Mouse (Mus musculus): ENCODE measurements at regions not wholly inside any gene's neighbourhood (a gene's known extent, or its start where the extent isn't known, plus 50 kb on each side); places are given as distances from the start of the nearest gene placed in this dataset.

DNA sequence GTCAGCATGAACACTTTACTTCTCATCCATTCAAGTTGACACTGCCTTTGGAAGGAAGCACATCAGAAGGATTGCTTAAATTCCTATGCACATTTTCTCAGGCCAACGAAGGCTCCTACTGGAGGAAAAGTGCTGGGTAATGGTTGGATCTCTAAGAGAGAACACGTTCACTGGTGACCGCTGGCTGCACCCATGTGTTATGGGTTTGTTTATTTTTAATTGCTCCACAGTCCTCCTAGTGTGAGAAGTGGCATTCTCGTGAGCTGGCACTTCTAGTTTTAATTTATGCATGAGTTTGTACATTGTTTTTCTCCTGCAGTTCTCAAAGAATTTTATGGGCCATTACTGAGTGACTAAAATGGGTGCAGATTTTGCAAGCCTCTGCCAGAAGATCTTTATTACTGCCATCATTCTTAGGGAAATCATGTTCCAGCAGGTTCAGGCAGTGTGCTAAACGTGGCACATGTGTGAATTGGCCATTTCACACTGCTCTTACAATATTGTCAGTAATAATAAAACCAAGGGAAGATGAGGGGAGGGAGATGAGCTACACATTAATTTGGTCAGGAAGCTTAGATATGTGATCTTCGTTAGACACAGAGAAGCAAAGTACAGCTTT is 731.6 kb downstream of the Ttll7 start:
- no peak for TF ChIP-seq GATA1 (IDR thresholded peaks at IDR 0.05; ENCODE audit: borderline replicate concordance, low read length)
- no peak for TF ChIP-seq FLI1 (IDR thresholded peaks at IDR 0.05; ENCODE audit: low read length)
- Histone ChIP-seq H3K4me3 (replicated peaks) (no peak overlapping the region), H3K36me3 (replicated peaks; ENCODE audit: low read length) (no peaks in the 10 kb centered on the region), H3K4me1 (no peaks in the 10 kb centered on the region), H3K27me3 (replicated peaks) (no peaks in the 10 kb centered on the region), H3K9me3 (0 out of 2 replicates have a peak, but pooled peaks cover 3% of the 10 kb centered on the region)

GRCm38 (mm10) chr3:147571850-147572249 is 719.7 kb downstream of the Ttll7 start:
- H3K4me1 ChIP-seq, result no peaks in the 10 kb centered on the region
- TF ChIP-seq FLI1 (IDR thresholded peaks at IDR 0.05; ENCODE audit: low read length), result no peak
- TF ChIP-seq GATA1 (IDR thresholded peaks at IDR 0.05; ENCODE audit: borderline replicate concordance, low read length), result no peak
- no peaks in the 10 kb centered on the region for H3K9me3 ChIP-seq
- H3K4me3 ChIP-seq (replicated peaks), result no peak overlapping the region
- no peaks in the 10 kb centered on the region for H3K27me3 ChIP-seq (replicated peaks)
- no peaks in the 10 kb centered on the region for H3K36me3 ChIP-seq (replicated peaks; ENCODE audit: low read length)

GRCm38 (mm10) chr3:147545329-147546006 is 693.3 kb downstream of the Ttll7 start:
- TF ChIP-seq GATA1 (IDR thresholded peaks at IDR 0.05; ENCODE audit: borderline replicate concordance, low read length), result no peak
- TF ChIP-seq FLI1 (IDR thresholded peaks at IDR 0.05; ENCODE audit: low read length), result no peak
- Histone ChIP-seq H3K4me3 (replicated peaks) (no peak overlapping the region), H3K36me3 (replicated peaks; ENCODE audit: low read length) (no peaks in the 10 kb centered on the region), H3K4me1 (no peaks in the 10 kb centered on the region), H3K27me3 (replicated peaks) (no peaks in the 10 kb centered on the region), H3K9me3 (peaks cover 7% of the 10 kb centered on the region; the same call in 1 of the 2 replicates)

GRCm38 (mm10) chr3:147542285-147542684 is 690.1 kb downstream of the Ttll7 start:
- Histone ChIP-seq H3K9me3 (peaks cover 15% of the 10 kb centered on the region), H3K4me1 (no peaks in the 10 kb centered on the region), H3K27me3 (replicated peaks) (no peaks in the 10 kb centered on the region), H3K36me3 (replicated peaks; ENCODE audit: low read length) (no peaks in the 10 kb centered on the region), H3K4me3 (replicated peaks) (no peak overlapping the region)
- TF ChIP-seq GATA1 (IDR thresholded peaks at IDR 0.05; ENCODE audit: borderline replicate concordance, low read length), result no peak
- no peak for TF ChIP-seq FLI1 (IDR thresholded peaks at IDR 0.05; ENCODE audit: low read length)

DNA sequence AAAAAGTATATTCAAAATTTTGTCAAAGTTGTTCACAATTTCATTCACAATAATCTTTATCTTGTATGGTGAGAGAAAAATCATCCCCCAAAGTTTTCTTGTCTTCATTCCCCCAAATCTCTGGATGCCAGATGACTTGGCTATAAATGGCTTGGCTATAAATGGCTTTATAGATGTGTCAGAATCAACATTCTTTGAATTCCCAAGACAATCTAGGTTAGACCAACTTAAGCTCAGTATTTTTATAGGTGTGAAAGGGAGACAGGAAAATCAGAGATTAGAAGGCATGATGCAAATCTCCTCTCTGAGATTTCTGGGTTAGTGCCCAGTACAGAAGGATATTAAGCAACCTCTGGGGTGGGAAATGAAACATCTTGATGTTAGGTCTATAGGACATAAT is 685.4 kb downstream of the Ttll7 start:
- TF ChIP-seq FLI1 (IDR thresholded peaks at IDR 0.05; ENCODE audit: low read length), result no peak
- TF ChIP-seq GATA1 (IDR thresholded peaks at IDR 0.05; ENCODE audit: borderline replicate concordance, low read length), result no peak
- no peaks in the 10 kb centered on the region for H3K27me3 ChIP-seq (replicated peaks)
- no peaks in the 10 kb centered on the region for H3K4me1 ChIP-seq
- no peak overlapping the region for H3K4me3 ChIP-seq (replicated peaks)
- H3K36me3 ChIP-seq (replicated peaks; ENCODE audit: low read length), result no peaks in the 10 kb centered on the region
- H3K9me3 ChIP-seq, result peaks cover 8% of the 10 kb centered on the region

GRCm38 (mm10) chr3:147532196-147532595 is 680.0 kb downstream of the Ttll7 start:
- no peaks in the 10 kb centered on the region for H3K36me3 ChIP-seq (replicated peaks; ENCODE audit: low read length)
- H3K4me3 ChIP-seq (replicated peaks), result no peak overlapping the region
- H3K9me3 ChIP-seq, result 0 out of 2 replicates have a peak, but pooled peaks cover 7% of the 10 kb centered on the region
- no peak for TF ChIP-seq FLI1 (IDR thresholded peaks at IDR 0.05; ENCODE audit: low read length)
- TF ChIP-seq GATA1 (IDR thresholded peaks at IDR 0.05; ENCODE audit: borderline replicate concordance, low read length), result no peak
- no peaks in the 10 kb centered on the region for H3K27me3 ChIP-seq (replicated peaks)
- no peaks in the 10 kb centered on the region for H3K4me1 ChIP-seq

GRCm38 (mm10) chr3:147531608-147532180 is 679.5 kb downstream of the Ttll7 start:
- H3K9me3 ChIP-seq, result 0 out of 2 replicates have a peak, but pooled peaks cover 7% of the 10 kb centered on the region
- no peaks in the 10 kb centered on the region for H3K27me3 ChIP-seq (replicated peaks)
- H3K4me1 ChIP-seq, result no peaks in the 10 kb centered on the region
- H3K4me3 ChIP-seq (replicated peaks), result no peak overlapping the region
- no peaks in the 10 kb centered on the region for H3K36me3 ChIP-seq (replicated peaks; ENCODE audit: low read length)
- TF ChIP-seq GATA1 (IDR thresholded peaks at IDR 0.05; ENCODE audit: borderline replicate concordance, low read length) (no peak), FLI1 (IDR thresholded peaks at IDR 0.05; ENCODE audit: low read length) (no peak)

All from megakaryocyte, embryonic 14.5 days (primary cell).